Mouse (Mus musculus): ENCODE measurements around the gene Gm5136.

Gene Gm5136

DNA sequence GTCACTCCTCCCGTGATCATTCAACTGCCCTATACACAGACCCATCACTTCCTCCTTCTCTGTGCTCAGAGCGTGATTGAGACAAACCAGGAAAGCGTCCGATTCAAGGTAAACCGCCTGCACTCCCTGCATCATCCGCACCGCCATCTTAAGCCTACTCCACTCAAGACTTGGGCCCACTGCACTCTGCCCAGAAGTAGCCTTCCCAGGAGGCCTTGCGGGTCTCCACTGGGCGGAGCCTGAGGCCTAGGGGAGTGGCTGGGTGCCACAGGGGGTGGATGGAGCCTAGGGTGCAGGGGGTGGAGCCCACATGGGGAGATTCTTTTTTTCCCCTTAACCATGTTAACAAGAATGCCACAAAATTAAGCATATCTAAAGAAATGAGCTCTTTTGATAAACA, at the start of gene Gm5136:
Gm5136 (minus strand) TSS at position 215 of the 400 bp plus-strand sequence.
- 0 out of 2 replicates have a peak, but pooled peaks have one; percentile 26 for ATAC-seq (ENCODE audit: insufficient number of reproducible peaks, low FRiP score, low TSS enrichment)

DNA sequence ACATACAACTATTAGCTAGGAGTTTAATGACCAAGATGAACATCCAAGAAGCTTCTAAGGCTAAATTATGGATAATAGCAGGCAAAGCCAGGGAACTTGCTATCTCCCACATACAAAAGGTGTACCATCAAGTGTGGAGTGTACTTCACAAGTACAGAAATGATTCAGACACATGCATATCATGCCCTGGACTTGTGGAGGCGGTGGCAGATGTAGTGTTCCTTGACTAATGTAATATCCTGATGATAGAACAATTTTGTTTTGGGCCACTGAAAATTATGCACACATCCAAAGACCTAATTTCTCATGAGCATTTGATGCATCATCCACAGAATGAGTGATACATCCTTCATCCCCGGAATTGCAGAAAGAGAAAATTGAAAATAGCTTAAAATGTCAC, 43.8 kb upstream of the Gm5136 start:
- ATAC-seq (ENCODE audit: insufficient number of reproducible peaks, low FRiP score, low TSS enrichment) = no peak

DNA sequence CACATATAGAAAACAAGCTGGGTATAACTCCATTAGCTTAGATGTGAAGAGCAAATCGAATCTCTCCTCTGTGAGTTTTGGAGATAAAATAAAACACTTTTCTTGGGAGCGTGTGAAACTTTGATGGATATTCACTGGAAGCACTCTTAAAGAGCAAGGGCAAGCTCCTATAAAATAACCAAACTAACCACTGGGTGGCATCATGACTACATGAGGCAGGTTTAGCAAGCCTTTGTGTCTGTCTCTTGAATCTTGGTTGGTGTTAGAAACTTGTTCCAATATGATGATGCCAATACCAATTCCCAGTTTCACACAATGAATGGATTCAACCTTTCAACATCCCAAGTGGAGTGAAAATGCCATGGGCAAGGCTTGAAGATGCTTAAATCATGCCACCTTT, 34.0 kb upstream of the Gm5136 start:
- peak; percentile 57 for ATAC-seq (ENCODE audit: insufficient number of reproducible peaks, low FRiP score, low TSS enrichment)

DNA sequence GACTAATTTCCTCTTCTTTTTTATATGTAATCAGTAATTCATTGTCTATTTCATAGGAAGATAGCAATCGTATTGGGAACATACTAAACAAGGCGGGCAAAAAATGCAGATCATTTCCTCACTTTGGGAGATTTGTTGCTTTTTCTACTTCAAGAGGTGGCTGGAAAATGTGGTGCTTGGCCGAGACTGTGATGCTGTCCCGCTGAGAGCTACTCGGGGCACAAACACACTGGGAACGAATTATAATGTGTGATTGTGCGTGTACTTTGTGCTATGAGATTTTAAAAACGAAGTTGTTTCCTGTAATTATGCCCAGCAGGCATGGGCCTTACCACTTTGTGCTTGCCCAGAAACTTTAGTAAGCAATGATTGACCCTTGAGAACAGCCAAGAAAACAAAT, 29.0 kb upstream of the Gm5136 start:
- no peak for ATAC-seq (ENCODE audit: insufficient number of reproducible peaks, low FRiP score, low TSS enrichment)

DNA sequence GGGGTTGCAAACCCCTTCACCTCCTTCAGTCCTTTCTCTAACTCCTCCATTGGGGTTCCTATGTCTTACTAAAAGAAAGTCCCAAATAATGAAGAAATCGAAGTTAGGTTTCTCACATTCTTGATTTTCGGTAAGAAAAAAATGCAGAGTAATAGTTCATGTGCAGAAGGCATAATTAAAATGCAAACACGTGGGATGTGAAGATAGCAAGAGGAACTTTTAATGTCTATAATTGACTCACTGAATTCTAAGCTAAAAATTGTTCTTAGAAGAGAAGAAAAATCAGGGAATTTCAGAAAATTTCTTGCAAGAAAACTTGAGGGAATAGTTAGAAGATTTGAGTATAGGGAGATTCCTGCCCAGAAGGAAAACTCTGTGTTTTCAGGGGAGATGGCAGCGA, 26.4 kb upstream of the Gm5136 start:
- ATAC-seq (ENCODE audit: insufficient number of reproducible peaks, low FRiP score, low TSS enrichment) = no peak

DNA sequence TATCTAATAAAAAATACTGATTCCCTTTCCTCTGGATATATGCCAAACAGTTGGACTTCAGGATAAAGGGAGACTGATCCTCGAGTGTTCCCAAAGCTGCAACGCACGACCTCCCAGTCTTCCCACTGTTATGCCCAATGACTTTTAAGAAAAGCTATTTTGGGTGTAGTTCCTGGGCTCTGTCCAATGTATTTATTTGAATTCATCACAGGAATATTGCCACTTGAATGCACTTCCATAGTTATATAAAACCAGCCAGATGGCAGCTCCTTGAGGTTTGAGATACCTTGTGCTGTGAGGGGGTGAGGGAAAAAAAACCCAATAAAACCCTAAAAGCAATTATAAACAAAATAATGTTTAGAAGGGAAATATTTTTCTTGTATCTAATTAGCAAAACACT, 24.9 kb upstream of the Gm5136 start:
- peak; percentile 82 for ATAC-seq (ENCODE audit: insufficient number of reproducible peaks, low FRiP score, low TSS enrichment)

DNA sequence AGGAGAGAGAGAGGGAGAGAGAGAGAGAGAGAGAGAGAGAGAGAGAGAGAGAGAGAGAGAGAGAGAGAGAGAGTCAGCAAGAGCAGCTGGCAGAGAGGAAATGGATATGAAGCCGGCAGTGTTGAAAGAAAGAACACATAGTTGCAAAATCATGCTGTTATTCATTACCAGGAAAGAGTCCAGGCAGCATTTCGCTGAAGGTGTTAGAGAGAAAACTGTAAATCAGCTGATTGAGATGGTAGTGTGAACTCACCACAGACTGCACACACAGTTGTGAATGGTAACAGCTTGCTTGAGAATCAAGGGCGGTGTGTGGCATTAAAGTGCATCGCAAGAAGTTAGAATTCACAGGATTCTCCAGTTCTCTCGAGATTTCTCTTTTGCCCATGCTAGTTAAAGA, 10.6 kb upstream of the Gm5136 start:
- no peak for ATAC-seq (ENCODE audit: insufficient number of reproducible peaks, low FRiP score, low TSS enrichment)

DNA sequence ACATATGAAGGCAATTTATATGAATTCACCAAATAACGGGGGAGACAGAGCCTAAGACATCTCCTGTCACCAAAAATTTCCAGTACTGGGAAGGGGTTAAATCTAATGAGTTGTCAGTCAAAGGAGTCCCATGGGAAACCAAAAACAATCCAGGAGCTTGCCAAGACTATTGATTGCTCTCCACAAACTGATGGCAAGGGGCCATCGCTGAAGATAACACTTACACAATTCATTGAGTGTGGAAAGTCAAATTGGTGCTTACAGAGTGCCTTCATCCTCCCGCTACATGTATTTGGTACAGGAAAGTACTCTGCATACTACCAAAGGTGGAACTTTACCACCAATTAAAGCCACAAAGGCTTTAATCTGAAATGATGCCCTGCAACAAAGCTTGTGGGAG, 5.7 kb upstream of the Gm5136 start:
- ATAC-seq (ENCODE audit: insufficient number of reproducible peaks, low FRiP score, low TSS enrichment) = no peak

DNA sequence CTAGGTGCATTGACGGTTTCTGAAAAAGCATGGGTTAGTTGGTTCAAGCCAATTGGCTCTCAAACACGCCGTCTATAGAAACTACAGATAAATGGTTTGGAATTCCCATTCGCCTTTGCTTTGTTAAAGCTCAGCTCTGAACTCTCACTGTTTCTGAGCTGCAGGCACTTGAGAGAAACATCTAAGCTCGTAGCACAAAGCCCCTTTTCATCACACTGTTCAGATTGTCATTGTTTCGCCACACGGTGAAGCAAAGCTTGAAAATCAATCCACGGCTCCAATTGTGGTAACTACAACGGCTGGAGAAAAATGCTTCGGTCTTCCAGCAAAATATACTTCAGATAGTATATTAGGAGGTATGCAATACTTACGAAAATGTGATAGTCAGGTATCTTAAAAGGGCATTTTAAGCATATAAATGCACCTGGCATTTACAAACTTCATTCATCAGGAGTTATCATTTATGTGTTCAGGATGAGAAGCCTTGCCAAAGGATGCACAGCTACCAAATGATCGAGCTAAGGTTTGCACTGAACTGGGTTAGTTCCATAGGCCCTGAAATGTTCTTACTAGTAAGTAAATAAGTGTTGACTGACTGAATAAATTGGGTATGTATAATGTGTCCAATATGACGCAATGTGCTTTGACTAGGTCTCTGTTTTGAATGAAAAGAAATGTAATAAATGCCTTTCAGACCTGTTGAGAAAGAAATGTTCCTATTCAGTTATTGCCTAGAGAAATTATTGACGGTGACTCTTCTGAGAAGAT, 1.6 kb upstream of the Gm5136 start:
- ATAC-seq (ENCODE audit: insufficient number of reproducible peaks, low FRiP score, low TSS enrichment) = no peak

DNA sequence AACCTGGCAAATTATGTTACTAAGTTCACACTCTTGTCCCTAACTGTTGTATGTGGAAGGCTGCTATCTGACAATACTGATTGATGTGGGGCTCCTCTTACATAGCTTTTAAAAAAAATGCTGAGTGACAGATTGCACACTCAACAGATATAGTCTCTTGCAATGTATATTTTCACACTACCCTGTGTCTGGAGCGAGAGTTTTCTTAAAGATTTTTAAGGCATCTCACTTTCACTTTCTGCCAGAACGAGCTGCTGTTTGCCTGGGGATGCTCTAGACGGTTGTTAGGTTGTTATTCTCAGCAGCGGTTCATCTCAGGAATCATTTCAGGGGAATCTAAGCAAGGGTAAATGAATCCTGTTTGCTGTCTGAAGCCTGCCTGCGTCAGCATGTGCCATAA, 2.9 kb downstream of the Gm5136 start:
- ATAC-seq (ENCODE audit: insufficient number of reproducible peaks, low FRiP score, low TSS enrichment) = no peak

DNA sequence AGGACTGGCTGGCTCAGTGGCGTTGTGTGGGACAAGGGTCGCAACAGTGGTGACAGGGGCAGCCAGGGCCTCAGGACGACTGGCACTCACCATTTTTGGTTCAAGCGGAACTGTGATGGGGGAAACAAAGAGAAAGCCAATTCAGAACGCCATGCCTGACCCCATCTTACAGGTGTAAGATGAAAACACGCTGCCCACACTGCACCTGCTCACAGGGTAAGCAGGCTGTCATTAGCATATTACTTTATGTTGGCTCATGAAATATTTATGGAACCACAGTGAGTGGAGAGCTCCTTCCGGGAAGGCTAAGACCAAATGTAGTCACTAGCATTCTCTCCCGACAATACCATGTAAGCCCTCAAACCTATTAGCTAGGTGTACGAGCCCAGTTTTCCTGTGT, 9.0 kb downstream of the Gm5136 start:
- no peak for ATAC-seq (ENCODE audit: insufficient number of reproducible peaks, low FRiP score, low TSS enrichment)

DNA sequence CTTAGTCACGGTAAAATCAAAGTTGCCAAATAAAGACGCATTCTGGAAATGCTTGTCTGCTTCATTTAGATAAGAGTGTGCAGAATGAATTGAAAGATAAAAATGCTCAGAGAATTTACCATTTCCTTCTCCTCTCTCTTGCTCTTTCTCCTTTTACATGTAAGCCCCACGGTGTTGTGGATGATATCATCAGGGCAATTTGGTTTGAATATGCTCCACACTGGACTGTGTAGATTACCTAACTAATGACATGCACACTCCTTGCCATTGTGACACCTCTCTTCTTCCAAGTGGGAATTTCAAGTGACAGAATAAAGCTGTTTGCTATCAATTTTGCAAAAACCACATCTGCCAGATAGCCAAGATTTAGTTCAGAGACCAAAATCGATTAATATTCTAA, 13.3 kb downstream of the Gm5136 start:
- ATAC-seq (ENCODE audit: insufficient number of reproducible peaks, low FRiP score, low TSS enrichment) = no peak

DNA sequence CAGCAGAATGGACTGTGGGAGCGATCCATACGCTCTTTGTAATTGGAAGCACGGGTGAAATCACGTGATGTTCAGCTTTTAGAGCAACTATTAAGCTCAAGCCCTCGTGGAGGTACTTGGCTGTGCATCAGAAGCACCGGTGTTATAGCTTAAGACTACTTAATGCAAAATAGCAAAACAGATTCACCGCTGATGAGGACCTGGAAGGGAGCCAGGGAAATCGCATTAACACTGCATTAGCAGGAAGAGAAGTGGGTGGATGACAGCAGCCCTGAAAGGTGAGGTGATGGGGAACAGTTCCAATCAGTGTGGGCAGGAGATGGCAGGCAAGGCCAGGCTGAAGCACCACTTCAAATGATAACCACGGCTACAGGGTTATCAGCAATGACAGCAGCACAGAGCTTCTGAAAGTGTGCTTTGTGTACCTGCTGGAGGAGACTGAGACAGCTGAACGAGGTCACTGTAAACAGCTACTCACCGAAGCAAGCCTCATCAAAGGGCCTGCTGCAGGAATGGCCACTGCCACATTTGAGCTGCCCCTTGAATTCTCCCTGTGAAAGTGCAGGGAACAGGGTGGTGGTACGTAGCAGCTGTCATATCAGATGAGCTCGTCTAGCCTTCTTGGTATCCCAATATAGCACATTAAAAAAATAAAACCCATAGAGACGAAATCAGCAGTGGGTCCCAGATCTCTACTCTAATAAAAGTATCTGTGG, 20.1 kb downstream of the Gm5136 start:
- peak; percentile 85 for ATAC-seq (ENCODE audit: insufficient number of reproducible peaks, low FRiP score, low TSS enrichment)

DNA sequence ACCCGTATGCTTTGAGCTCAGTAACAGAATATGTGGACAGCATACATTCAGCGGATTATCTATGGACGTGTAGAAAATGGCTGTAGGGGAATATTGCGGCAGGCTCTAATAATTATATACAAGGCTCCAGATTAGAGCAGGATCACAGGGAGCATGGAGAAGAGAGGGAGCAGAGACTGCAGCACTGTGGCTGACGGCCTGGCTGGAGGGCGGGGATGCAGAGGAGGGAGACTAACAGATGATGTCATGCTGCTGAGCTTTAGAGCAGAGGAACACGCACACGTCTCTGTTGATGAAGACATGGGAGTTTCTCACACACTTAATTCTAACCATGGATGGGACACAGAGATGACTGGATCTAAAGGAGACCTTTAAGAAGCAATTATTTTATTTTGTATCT, 22.9 kb downstream of the Gm5136 start:
- no peak for ATAC-seq (ENCODE audit: insufficient number of reproducible peaks, low FRiP score, low TSS enrichment)

DNA sequence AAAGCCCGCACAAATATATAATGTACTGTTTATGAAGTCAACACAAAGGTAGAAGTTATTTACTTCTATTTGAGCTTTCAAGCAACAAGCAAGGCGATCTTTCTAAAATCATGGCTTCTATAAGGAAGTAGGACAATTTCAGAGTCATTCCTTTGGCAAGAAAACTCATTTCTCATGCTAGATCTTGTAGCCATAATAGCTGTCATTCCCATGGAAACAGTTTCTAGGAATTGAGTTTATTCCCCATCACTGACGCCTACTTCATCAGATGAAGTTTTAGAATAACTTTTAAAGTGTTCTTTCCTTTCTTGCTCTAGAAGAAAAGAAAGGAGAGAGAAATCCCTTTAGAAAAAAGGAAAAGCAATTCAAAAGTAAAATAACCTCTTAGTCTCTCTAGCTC, 31.0 kb downstream of the Gm5136 start:
- no peak for ATAC-seq (ENCODE audit: insufficient number of reproducible peaks, low FRiP score, low TSS enrichment)

DNA sequence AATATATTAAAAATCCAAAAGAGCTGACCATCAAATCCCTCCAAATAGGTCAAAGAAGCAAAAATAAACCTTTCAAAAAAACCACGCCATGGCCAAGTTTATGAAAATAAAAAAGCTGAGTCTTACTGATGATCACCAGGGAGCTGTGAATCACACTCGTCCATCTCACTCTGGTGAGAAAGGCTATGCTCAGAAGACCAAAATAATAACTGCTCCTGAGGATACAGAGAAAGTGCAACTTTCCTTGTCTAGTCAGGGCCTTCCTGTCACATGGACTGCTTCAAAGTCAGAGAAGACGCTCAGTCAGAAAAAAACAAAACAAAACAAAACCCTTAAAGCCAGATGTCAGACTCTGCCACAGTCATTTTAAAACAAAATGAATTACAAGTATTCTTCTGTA, 39.7 kb downstream of the Gm5136 start:
- no peak for ATAC-seq (ENCODE audit: insufficient number of reproducible peaks, low FRiP score, low TSS enrichment)

DNA sequence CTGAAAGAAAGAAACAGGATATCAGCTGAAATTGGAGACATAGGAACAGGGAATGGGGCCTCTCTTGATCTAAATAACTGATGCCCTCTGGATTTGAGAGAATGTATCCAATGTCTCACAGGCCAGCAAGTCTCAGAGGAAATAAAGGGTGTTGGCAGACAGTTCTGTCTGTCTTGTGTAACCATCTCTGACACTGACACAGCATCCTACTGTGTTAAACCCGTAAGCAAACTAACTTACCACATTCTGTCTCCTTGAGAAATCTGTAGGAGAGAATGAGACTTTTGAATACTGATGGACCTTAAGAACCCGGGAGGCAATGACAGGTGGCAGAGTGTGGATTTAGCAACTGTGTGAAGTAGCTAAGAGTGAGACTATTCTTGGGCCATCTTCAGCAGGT, 41.7 kb downstream of the Gm5136 start:
- 0 out of 2 replicates have a peak, but pooled peaks have one; percentile 61 for ATAC-seq (ENCODE audit: insufficient number of reproducible peaks, low FRiP score, low TSS enrichment)

DNA sequence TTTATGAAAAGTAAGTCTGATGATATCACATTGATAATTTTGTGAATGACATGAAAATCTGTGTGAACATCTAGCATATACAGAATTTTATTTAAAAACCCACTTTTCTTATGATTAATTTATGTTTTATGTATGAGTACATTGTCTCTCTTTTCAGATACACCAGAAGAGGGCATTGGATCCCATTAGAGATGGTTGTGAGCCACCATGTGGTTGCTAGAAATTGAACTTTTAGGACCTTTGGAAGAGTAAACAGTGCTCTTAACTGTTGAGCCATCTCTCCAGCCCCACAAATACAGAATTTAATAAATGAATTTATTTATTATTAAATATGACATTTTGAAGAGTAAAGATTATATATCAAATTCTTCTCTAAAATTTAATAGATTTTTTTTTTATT, 42.3 kb downstream of the Gm5136 start:
- ATAC-seq (ENCODE audit: insufficient number of reproducible peaks, low FRiP score, low TSS enrichment) = no peak

DNA sequence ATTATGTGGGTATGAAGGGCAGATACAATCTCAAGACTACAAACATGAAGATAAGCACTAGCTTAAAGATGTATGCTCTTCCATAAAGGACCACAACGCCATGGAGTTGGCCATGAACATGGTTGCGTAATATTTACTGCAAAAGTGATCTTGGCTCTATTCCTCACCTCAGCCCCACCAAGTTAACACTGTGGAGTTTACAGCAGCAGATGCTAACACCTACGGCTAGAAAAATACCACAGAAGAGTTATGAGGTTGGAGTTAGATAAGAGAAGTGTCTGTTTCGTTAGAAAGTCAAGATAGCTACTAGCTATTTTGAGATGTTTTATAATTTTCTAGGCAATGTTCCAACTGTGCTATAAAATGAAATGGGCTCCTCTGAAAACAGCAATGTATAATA, 43.1 kb downstream of the Gm5136 start:
- no peak for ATAC-seq (ENCODE audit: insufficient number of reproducible peaks, low FRiP score, low TSS enrichment)

DNA sequence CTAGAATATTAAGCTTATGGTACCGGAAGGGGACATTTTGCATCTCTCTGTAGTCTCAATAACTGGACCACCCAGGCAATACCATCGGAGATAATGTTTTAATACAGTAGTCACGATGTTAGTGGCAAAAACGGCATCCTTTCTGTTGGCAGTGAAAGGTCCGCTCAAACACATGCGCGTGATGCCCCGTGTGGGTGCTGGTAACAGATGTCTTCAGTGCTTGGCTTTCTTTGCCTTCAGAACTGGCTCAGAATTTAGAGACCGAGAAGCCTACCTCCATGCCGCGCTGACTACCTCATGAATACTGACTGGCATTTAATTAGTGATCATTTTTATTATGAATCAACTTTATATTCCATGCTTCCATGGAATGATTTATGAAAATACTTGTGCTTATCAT, 44.9 kb downstream of the Gm5136 start:
- peak; percentile 42; the same call in 1 of the 2 replicates for ATAC-seq (ENCODE audit: insufficient number of reproducible peaks, low FRiP score, low TSS enrichment)

DNA sequence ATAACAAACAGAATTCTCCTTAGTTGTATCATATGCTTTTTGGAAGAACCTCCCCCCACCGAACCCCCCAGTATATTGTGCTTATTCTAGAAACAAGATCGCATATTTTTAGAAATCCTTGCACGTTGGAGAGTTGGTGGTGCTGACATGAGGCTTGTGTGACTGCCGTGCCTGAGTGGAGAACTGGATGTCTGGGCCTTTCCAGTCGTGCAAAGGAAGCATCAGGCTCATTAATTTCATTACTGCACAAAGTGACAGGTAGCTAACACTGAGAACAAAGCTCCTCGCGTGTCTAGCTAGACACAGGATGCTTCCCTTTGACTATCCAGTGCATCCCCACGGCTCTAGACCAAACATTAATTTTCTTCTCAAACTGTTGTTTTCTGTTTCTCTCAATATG, 47.1 kb downstream of the Gm5136 start:
- ATAC-seq (ENCODE audit: insufficient number of reproducible peaks, low FRiP score, low TSS enrichment) = no peak

DNA sequence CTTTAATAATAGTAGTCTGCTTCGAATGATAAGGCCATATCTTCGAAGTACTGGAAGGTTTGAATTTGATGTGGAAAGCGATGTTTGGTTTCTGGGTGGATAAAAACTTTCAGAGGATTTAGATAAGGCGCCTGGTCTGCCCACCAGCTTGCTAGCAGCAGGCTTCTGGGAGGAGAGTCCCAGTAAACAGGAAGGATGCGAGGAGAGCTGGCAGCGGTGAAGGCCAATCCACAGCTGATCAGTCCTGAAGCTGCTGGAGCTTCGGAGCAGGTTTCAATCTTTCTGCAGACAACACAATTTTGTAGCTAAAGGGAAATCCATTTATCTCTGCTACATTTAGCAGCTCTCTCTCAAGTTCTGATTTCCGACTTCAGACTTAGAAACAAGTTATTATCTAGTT, 47.9 kb downstream of the Gm5136 start:
- no peak for ATAC-seq (ENCODE audit: insufficient number of reproducible peaks, low FRiP score, low TSS enrichment)

Data from cerebellum, adult (tissue).